Mouse (Mus musculus) small intestine, adult 2 months (tissue): Measurements from ENCODE around the gene Clec12b. TPM values are rescaled to one million over a fixed set of nuclear protein-coding genes. Genes with fewer than 3 reads are reported as not detected.

Experiments
- H3K27ac ChIP-seq: fragments of 200-500 bp; 2 replicates; pipeline ENCODE4 v1.5.1; 2012; ENCODE audit warnings: low read depth, low read length, control low read depth, inconsistent platforms; ENCODE audit not compliant: insufficient read depth
- H3K27me3 ChIP-seq: fragments of 200-500 bp; 2 replicates; pipeline ENCODE4 v1.6.1; 2012; ENCODE audit warnings: mild to moderate bottlenecking, moderate library complexity, low read length, inconsistent platforms; ENCODE audit not compliant: control insufficient read depth, insufficient read depth
- H3K36me3 ChIP-seq: fragments of 200-500 bp; 2 replicates; pipeline ENCODE4 v1.6.1; 2012; ENCODE audit warnings: mild to moderate bottlenecking, low read length, control low read depth, inconsistent platforms; ENCODE audit not compliant: control insufficient read depth, insufficient read depth
- H3K4me1 ChIP-seq: fragments of 200-500 bp; 2 replicates; pipeline ENCODE4 v1.6.1; 2012; ENCODE audit warnings: low read length, inconsistent platforms, mixed read lengths; ENCODE audit not compliant: control insufficient read depth, insufficient read depth, insufficient read length
- H3K4me3 ChIP-seq: fragments of 200-500 bp; 2 replicates; pipeline ENCODE4 v1.5.1; 2012; ENCODE audit warnings: low read depth, mild to moderate bottlenecking, control low read depth, inconsistent platforms, low read length, moderate library complexity
- CTCF ChIP-seq: fragments of 200-500 bp; IDR thresholded peaks from 2 replicates; pipeline ENCODE4 v1.5.1; 2012; ENCODE audit warnings: low read depth, mild to moderate bottlenecking, control low read depth, inconsistent platforms, low read length, moderate library complexity, mixed read lengths; ENCODE audit not compliant: insufficient replicate concordance, insufficient read length; ENCODE audit errors: extremely low read depth
- POLR2A ChIP-seq: fragments of 200-500 bp; IDR thresholded peaks from 2 replicates; pipeline ENCODE4 v1.6.1; 2012; ENCODE audit warnings: low read depth, mild to moderate bottlenecking, control low read depth, inconsistent platforms, low read length, moderate library complexity
- WGBS: fragments of 180-500 bp; shearing (Covaris S2); methylation state at CpG from one replicate; pipeline ENCODE4 v1.1.7; 2018; 5-methylcytosine and 5-hydroxymethylcytosine counted together
- polyA plus RNA-seq: library from polyadenylated mRNA; depleted of rRNA; stranded (reverse); fragments of >200 nt; gene quantifications from 2 replicates; pipeline ENCODE4 v1.2.3, GENCODE M21; 2012

Clec12b gene
- polyA plus RNA-seq, 1 experiment: not detected

DNA sequence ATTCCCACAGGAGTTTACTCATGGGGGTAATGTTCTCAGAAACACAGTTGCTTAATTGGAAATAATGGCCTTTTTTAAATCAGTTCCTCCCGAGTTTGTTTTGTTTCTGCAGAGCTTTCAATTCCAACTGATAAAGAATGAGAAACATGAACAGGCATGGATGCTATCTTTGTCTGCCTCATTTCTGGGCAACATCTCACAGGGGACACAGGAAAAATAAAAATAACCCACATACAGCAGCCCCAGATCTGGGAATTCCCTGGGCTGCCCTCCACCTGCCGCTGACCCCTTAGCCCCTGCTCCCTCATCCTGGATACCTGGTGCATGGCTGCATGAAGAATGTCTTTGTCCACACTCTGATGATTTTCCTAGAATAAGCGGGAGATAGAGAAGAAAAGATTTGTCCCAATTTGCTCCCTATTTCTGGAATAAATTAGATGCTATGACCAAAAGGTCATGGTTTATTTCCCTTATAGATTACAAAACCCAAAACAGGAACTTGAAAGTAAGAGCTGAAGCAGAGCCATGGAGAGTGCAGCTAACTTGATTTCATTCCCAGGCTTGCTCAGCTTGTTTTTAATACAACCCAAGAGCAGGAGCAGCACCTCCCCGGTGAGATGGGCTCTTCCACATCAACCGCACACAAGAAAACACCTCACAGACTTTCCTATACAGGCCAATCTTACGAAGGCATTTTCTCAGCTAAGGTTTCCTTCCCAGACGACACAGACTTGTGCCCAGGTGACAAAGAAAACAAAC is 16.1 kb downstream of the Clec12b start:
- Histone ChIP-seq H3K36me3 (no peaks in the 10 kb centered on the region), H3K4me1 (no peaks in the 10 kb centered on the region), H3K4me3 (no peak overlapping the region), H3K27ac (no peak overlapping the region), H3K27me3 (no peaks in the 10 kb centered on the region)
- TF ChIP-seq CTCF (no peak), POLR2A (no peak)
- 66% methylated on average over 7 of the region's 7 CpGs for WGBS

DNA sequence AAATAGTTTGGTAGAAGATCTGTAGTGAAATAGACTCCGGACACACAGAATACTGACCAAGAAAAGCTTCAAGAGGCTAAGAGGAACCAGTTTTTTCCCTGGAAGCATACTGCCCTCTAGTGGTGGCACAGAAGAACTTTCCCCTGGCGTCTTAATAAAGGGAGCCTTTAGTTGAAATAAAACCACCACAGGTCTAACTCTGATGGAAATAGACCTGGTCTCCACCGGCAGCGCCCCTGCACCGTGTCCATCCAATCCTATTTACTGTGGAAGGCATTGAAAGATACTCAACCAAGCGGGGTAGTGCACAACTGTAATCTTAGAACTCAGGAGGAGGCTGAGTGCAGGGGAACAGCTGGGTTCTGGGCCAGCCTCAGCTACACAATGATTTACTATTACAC is 19.7 kb downstream of the Clec12b start:
- no peak overlapping the region for H3K27ac ChIP-seq
- WGBS: 5% methylated on average over 6 of the region's 6 CpGs
- no peak overlapping the region for H3K4me3 ChIP-seq
- no peaks in the 10 kb centered on the region for H3K27me3 ChIP-seq
- H3K36me3 ChIP-seq: no peaks in the 10 kb centered on the region
- TF ChIP-seq POLR2A: no peak
- peak; percentile 50; the same call in 1 of the 2 replicates for TF ChIP-seq CTCF
- no peaks in the 10 kb centered on the region for H3K4me1 ChIP-seq

DNA sequence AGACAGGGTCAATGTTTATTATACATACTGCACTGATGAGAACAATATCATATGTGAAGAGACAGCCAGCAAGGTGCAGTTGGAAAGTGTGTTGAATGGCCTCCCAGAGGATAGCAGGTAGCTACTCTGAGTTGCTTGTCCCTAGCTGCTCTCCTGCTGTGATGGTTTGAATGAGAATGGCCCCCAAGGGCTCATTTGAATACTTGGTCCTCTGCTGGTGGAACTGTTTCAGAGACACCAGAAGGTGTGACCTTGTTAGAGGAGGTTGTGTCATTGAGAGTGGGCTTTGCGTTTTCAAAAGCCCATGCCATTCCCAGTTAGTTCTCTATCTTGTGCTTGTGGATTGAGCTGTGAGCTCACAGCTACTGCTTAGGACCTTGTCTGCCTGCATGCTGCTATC is 21.7 kb downstream of the Clec12b start:
- H3K36me3 ChIP-seq: no peaks in the 10 kb centered on the region
- no peaks in the 10 kb centered on the region for H3K27me3 ChIP-seq
- no peaks in the 10 kb centered on the region for H3K4me1 ChIP-seq
- 47% methylated on average over 1 of the region's 1 CpGs for WGBS
- TF ChIP-seq POLR2A (no peak), CTCF (no peak)
- no peak overlapping the region for H3K4me3 ChIP-seq
- H3K27ac ChIP-seq: no peak overlapping the region

DNA sequence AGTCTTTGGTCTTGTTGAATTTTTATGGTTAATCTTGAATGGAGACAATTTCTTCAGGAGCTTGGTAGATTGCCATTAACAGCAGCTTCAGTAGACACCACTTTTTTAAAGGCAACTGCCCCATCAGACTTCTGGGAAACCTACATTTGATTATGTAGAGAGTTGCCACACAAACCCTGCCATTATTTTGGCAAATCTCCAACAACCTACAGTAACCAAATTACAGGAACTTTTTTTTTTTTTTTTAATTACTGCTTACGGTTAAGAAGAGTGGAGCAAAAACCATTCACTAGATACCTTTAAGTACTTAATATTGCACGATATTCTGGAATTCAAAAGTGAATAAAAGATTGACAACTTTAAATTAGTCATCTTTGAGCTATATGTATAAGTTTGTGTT is 26.2 kb downstream of the Clec12b start:
- H3K27ac ChIP-seq: no peak overlapping the region
- no peak overlapping the region for H3K4me3 ChIP-seq
- no peaks in the 10 kb centered on the region for H3K27me3 ChIP-seq
- WGBS: 71% methylated on average over 2 of the region's 2 CpGs
- no peaks in the 10 kb centered on the region for H3K36me3 ChIP-seq
- H3K4me1 ChIP-seq: no peaks in the 10 kb centered on the region
- TF ChIP-seq CTCF (no peak), POLR2A (no peak)

DNA sequence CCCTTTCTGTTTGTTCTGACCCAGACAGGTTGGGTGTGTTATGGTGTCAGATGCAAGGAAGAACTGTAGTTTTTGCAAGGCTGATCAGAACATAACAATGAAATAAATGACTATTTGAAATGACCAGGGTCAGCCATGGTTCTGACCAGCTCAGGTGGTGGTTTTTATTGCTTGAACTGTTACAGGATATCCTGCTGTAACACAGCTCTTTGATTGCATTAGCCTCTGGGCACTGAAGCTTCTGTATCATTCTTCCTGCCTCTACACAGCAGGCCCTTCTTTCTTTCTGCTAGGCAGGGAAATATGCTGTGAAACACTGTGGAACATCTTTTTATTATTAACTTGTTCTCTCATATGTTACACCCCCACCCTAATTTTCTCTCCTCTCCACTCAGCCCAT is 29.2 kb downstream of the Clec12b start:
- no peak overlapping the region for H3K4me3 ChIP-seq
- no peak overlapping the region for H3K27ac ChIP-seq
- TF ChIP-seq CTCF: no peak
- H3K36me3 ChIP-seq: no peaks in the 10 kb centered on the region
- H3K27me3 ChIP-seq: no peaks in the 10 kb centered on the region
- no peaks in the 10 kb centered on the region for H3K4me1 ChIP-seq

DNA sequence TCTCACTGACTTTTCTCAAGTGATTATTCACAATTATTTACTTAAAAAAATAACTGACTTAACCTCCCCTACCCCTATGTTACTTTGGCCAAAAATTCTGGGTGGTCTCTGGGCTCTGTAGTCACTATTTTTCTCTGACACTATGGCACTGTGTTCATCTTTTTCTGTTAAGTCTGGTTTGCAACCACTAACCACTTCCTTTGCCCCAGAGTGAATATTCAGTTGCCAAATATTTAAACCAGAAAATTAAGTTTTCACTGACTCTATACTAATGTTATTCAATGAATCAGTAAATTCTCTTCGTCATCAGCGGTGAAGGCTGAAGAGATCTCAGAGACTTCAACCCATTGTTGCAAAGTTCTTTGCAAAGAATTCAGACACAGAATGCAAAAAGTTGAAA is 29.9 kb downstream of the Clec12b start:
- H3K27me3 ChIP-seq: no peaks in the 10 kb centered on the region
- H3K36me3 ChIP-seq: no peaks in the 10 kb centered on the region
- WGBS: 98% methylated on average over 2 of the region's 2 CpGs
- TF ChIP-seq POLR2A (no peak), CTCF (no peak)
- no peaks in the 10 kb centered on the region for H3K4me1 ChIP-seq
- no peak overlapping the region for H3K27ac ChIP-seq
- no peak overlapping the region for H3K4me3 ChIP-seq

DNA sequence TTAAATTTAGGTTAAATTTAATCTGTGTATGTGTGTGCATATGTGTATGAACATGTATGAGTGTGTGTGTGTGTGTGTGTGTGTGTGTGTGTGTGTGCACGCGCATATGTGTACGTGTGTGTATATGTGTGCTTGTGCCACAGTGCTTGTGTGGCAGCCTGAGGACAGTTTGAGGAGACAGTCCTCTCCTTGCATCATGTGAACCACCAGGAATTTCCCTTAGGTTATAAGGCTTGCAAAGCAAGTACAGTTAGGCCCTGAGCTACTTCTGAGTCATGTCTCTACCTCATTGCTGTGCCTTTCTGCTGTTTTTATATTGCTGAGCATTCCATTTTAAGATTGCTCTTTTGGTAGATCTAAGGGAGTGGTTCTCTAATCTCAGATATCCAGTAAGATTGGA is 34.6 kb downstream of the Clec12b start:
- H3K4me3 ChIP-seq: no peak overlapping the region
- H3K27me3 ChIP-seq: no peaks in the 10 kb centered on the region
- WGBS: 94% methylated on average over 3 of the region's 3 CpGs
- peaks cover 2% of the 10 kb centered on the region; the same call in 1 of the 2 replicates for H3K4me1 ChIP-seq
- no peak for TF ChIP-seq CTCF
- no peak for TF ChIP-seq POLR2A
- no peak overlapping the region for H3K27ac ChIP-seq
- H3K36me3 ChIP-seq: no peaks in the 10 kb centered on the region
